Mouse (Mus musculus) 3T3-L1 (cell line): ENCODE data around the gene Chst11.

ENCODE experiments used
- DNase-seq: peaks from one replicate; pipeline ENCODE4 v3.0.0-alpha.2; 2015; ENCODE audit warnings: low read depth, low spot score

The Chst11 gene

DNA sequence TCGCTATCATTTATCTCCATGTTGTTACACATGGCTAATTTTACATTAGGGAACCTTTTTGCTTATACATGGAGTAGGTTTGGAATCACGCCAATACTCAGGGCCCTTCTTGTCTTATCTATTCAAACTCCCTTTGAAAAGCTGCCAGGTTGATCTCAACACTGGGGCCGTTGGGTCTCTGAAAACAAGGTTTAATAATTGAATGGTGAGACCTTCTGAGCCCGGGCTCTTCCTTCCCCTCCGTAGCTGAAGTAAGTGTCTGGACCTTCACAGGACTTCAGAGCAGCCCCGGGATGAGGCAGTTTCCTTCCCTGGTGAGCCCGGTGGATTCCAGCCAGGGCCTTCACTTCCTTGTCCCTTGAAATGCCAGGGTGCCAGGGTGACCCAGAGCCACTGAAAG is 5.6 kb downstream of the Chst11 start:
- DNase-seq: no peak

DNA sequence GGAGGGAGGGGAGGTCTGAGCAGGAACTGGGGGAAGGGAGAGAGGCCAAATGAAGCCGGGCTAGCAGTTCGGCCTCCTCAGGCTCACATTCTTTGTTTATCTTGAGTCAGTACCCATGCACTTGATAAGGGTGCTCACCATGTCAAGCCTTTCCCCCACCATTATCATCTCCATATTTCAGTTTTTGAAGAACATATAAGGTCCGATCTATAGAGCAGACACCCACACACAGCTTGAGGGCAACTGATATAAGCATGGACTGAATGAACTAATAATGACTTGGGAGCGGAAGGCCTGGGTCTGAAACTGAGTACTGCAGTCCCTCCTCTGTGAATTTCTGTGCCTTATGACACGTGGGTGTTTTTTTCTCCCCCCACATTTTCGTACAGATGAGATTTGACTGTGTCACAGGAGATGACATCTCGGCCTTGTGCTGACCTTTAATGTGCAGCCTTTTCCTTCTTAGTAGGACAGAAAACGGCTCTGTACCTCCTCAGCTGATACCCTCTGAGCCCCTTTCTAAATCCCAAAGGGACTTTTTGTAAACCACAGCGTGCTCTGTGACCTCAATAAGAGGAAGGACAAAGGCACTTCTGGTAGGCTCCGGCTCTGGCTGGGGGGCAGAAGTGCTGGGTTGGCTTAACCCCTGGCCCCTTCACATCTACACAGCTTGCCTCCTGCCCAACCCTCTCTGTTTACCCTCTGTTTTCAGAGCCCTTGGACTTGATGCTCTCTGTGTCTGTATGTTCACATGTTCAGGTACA is 6.6 kb downstream of the Chst11 start:
- DNase-seq: no peak

DNA sequence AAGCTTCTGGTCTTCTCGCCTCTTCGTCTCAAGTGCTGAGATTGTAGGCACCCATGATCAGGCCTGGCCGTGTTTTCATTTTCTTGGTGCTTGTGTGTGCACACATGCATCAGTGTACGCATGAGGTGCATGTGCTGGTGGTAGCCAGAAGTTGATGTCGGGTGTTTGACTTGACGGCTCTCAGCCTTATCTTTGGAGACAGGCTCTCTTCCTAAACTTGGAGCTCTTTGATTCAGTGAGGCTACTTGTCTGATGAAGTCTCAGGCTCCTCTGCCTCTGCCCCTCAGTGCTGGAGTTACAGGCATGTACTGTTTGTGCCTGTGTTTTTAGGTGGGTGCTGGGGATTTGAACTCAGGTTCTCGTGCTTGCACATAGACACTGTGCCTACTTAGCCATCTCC is 9.0 kb downstream of the Chst11 start:
- no peak for DNase-seq

DNA sequence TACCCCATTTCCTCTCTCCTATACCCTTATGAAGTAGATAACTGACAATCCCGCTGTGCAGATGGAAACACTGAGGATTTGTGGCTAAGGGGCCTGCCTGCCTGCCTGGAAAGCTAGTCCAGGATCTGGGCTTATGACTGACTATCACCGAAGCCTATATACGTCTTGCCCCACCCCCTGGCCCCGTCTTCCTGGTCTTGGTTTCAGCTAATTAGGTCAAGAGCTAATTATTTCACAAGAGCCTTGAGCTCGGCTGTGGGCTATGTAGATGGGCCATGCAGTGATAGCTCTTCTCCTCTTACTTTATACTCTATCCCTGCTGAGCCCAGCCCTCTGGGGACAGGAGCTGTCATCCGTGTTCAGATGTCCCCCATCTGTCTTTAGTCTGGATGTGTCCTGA is 12.2 kb downstream of the Chst11 start:
- DNase-seq: no peak

DNA sequence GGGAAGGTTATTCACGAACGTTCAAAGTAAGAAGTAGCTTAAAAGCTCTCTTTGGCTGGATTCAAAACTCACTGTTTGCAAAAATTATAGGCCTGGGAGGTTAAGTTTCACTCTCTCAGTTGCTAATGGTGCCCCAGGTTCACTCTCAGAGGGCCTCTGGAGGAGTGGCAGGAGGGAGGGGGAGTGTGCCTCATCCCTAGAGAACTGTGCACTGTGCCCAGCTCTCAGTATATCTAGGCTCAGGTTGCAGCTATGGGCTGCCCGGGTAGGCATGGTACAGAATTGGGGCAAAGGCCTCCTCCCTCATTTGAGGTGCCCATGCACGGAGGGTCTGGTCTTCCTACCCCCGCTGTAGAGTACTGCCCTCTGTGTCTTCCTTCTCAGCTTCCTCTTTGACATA is 14.9 kb downstream of the Chst11 start:
- no peak for DNase-seq

DNA sequence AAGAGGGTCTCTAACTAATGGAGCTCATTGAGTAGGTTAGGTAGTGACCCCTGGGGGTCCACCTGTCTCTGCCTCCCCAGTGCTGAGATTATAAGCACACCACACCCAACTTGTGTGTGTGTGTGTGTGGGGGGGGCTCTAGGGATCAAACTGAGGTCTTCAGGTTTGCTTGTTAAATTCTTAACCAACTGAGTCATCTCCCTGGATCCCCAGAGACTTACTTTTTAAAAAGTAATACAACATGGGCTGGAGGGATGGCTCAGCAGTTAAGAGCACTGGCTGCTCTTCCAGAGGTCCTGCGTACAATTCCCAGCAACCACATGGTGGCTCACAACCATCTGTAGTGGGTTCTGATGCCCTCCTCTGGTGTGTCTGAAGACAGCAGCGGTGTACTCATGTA is 15.4 kb downstream of the Chst11 start:
- DNase-seq: peak; percentile 65

DNA sequence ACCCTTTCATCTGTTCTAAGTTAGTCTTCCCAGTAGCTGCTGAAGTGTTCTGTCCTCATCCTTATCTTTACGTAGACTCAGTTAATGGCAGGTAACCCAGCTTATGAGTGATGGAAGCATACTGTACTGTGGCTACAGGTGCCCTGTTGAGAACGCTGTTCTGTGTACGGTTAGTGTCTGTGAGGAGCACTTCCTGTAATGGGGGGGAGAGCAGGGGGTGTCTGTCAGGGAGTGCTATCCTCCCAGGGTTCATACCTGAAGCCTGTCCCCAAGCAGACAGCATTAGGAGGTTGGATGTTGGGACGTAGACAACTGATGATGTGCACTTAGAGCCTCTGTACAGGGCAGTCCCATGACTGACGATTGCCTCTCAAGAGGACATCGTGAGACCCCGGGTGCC is 18.6 kb downstream of the Chst11 start:
- no peak for DNase-seq

DNA sequence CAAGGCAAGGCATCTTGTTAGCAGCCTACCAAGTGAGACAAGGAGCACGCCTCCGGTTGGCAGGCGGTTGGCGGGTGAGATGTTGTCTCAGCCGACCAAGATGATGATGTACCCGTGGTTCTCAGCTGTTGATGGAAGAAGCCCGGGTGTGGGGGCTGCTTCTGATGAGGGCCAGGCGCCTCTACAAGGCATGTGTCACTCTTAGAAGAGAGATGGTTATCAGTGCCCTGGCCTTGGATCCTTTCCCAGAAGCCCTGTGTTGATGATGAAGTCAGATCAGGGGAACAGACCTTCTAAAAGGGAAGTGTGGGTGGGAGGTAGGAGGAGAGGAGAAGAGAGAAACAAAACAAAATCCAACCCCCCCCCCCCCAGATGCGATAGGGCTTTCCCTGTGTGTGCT is 19.1 kb downstream of the Chst11 start:
- peak; percentile 69 for DNase-seq

DNA sequence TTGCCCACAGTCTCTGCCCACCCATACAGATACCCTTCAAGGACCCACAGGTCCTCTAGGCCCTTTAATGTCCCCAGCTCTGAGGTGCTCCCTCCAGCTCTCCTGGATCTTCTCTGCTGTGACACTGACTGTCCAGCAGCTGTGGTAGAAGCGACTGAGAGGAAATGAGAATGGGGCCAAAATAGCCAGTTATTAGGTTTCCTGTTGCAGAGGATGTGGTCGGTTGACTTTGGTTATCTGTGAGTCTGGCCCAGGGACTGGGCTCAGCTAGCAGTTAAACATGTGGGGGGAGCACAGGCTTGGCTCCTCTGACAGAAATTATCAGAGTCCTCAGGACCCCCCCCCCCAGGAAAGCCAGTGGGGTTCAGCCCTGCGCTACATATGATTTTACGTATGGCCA is 19.7 kb downstream of the Chst11 start:
- DNase-seq: peak; percentile 27

DNA sequence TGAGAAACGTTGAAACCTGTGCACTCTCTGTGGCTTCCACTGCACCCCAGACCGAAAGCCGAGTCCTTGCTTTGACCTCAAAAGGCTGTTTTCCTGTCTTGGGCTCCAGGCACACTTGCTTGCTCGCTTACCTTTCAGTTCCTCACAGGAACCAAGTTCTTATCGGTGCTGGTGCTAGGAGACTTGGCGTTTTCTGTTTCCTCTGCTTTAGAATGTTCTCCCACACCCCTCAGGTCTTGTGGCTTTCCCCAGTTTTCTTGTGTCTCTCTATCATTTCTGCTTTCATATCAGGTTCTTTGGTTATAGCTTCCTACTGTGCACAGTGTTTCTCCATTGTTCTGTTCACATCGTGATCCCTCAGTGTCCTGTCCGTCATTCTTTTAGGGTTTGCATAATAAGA is 21.0 kb downstream of the Chst11 start:
- DNase-seq: no peak

DNA sequence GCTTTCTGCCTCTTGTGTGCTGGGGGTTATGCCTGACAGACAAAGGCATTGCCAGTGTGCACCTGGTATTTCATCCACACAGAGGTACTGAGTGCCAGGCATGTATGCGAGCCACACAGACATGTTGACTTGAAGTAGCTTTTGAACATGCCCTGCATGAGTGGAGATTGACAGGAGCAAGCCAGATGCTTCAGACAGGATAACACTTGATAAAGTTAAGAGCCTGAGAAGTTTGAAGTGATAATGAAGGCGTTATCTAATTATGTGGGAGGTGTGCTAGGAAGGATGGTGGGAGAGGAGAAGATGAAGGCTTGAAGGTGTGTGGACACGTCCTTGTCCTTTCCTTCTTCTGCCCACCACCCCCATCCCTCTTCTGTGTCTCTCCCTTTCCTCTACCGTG is 28.7 kb downstream of the Chst11 start:
- no peak for DNase-seq

DNA sequence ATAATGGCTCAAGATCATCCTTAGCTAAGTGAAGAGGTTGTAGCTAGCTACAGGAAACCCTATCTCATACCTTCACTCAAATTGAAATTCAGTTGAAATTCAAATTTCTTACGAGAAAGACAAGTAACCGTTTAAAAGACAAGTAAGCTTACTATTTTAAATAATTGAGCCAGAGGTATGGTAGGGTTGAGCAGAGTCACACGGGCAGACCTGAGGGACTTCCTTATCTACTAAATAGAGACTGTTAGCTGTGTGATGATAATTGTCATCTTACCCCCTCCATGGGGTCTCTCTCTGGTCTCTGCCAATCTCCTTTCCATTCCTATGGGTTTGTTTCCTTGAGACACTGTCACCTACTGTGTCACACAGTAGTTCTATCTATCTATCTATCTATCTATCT is 30.6 kb downstream of the Chst11 start:
- DNase-seq: no peak

DNA sequence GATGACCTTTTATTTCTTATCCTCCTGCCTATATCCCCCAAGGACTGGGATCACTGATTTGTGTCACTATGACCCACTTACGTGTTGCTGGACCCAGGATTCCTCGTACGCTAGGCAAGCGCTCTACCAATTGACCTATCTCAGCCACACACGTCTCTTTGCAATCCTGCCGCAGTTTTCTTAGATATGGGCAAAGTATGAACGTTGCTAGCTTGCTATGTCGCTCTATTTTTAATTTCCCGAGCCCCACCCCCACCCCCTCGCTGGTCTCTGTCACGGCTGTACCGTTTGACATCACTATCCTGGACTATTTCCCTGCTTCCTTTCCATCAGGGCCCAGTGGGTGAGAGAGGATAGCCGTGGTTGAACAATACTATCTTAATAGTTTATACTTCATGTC is 31.5 kb downstream of the Chst11 start:
- no peak for DNase-seq

DNA sequence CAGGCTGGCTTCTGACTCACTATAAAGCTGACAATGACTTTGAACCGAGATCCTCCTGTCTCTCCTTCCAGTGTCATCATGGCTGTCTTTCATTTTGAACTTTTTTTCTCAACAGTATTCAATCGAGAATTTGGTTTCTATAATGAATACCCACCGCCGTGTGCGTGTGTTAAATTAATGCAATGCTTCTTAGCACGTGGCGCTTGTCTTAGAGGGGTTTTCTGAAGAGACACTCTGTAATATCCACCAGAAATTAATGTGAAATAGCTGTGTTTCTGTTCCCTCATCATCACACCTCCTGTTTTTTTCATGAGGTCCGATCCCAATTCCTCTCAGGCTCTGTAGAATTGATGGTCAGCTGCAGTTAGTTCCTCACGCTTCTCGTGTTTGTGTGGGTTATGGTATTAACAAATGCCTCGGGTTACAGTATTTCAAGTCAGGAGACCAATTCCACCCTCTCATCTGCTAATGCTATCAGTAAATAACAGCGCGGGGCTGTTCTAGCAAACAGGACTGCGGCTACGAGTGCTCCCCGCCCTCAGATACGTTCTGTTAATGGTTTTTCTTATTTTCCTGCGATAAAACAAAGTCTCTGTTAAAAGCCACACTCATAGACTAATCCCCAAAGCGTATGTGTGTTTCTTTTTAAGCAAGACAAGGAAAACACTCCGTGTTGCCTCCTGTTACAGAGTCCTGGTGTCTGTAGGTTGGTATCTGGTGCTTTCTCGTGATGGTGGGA is 32.6 kb downstream of the Chst11 start:
- DNase-seq: no peak

DNA sequence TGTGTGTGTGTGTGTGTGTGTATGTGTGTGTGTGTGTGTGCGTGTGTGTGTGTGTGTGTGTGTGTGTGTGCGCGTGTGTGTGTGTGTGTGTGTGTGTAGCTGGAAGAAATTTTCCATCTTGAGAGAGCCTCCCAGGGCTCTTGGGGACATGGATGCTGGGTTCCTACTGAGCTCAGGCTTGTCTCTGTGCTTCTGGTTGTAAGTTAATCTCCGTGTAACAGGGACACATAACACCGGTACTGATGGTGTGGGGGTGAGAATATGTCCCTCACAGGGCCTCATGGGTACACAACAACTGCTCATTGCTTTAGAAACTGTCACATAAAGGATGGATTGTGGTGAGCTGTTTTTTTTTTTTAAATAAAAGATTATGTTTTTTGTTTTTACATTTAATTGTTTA is 33.2 kb downstream of the Chst11 start:
- DNase-seq: no peak

DNA sequence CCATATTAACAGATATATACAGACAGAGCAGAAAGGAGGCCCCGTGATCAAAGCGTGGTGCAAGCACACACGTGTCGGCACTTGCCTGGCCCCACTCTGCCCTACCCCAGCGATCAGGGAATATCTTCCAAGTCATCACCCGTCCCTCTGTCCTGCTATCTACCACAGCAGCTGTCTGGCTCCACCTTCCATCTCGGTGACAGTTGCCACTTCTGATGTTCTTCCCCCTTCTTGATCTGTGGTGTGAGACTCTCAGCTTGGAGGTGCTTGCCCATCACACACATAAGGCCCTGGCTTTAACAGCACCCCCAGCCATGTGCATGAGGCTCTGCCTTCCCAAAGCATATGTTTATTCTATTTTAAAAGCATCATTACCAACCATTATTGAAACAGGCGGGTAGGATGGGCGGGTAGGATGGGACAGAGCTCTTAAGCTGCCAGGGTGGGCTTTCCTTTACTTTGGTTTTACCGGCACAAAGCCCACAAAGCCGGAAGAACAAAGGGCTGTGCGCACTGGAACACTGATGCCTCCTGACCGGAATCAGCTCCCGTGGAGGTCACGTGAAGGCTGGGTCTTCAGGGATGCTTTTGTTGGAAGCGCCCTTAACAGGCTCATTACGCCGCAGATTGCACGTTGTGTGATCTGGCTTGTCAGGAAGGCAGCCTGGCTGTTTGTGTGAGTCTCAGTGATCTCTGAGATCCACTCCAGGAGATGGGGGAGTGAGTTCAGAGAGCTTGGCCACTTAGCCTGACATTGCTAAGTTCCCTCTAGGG is 34.4 kb downstream of the Chst11 start:
- DNase-seq: no peak

DNA sequence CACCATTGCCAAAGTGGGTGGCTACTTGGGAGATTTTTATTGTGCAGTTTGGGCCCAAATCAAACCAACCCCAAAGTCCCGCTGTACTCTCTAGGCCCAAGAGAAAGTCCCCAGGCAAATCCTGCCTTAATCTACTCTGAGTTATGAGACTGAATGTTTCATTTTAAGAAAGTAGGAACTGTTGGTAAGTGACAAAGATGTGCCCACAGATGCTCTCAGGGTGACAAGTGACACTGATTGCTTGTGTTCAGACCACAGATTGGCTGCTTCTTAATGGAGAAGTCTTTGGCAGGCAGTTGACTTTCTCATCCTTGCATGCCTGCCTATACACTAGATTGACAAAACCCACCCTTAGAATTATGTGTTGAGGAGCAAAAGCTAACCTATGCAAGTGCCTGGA is 37.3 kb downstream of the Chst11 start:
- no peak for DNase-seq

DNA sequence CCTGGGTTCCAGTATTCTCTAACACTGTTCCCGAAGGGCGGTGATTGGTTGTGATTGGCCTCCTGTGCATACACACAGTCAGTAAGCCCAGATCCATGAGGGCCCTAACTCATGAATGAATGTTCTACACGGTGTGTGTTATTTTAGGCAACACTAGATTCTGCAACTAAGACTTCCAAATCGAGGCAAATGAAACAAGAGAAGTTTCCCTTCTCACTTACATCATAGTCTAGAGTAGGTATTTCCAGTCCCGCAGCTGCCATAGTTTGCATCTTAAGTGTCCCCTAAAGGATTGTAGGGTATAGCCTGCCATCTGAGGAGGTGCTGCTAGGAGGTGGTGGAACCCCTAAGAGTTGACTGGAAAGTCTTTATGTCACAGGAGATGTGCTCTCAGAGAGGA is 40.9 kb downstream of the Chst11 start:
- no peak for DNase-seq

DNA sequence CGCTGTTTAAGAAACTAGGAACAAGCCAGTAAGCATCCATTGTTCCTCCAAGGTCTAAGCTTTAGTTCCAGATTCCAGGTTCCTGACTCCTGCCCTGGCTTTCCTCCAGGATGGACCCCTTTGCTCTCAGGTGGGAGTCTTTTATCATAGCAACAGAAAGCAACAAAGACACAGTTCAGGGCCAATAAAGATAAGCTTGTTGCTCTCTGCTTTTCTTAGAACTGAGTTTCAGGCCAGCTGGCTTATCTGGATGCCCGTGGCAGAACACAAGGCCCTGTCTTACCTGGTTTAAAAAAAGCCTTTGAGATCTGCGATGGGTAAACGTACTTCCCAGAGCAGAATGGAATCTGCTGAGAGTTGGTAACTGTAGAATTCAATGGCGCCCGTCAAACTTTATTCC is 42.4 kb downstream of the Chst11 start:
- DNase-seq: no peak

DNA sequence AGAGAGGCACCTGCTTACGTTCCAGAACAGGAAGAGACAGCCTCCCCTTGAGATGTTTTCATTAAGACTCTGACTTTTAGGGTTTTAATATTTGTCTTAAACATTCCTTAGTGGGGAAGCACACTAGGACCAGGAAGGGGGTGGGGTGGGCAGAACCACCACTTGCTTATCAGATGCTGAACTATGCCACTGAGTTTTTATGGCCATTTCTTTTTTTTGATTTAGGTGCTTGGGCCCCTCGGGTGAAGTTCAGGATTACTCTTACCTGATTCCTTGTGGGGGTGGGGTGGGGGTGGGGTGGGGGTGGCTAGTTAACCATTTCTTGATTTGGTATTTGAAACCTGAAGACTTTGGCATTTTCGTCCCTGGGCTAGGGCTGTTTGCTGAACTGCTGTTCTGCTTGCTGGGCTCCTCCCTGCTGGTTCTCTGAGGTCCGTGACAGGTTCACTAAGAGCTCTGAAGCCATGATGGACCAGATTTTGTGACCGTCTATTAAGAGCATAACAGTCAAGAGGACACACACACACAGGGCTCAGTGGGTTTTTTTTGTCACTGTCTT is 44.9 kb downstream of the Chst11 start:
- DNase-seq: no peak

DNA sequence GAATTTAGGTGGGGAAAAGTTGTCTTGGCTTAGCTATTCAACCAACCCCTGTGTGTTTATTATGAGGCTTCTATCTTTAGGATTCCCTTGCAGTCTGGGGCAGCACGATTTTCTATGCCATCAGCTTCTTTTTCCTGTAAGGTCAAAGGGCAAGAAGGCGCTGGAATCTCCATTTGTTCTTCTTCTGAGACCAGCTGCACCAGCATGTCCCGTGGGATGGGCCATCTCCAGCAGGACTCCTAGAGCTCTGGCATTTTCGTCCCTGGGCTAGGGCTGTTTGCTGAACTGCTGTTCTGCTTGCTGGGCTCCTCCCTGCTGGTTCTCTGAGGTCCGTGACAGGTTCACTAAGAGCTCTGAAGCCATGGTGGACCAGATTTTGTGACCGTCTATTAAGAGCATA is 45.6 kb downstream of the Chst11 start:
- DNase-seq: no peak

DNA sequence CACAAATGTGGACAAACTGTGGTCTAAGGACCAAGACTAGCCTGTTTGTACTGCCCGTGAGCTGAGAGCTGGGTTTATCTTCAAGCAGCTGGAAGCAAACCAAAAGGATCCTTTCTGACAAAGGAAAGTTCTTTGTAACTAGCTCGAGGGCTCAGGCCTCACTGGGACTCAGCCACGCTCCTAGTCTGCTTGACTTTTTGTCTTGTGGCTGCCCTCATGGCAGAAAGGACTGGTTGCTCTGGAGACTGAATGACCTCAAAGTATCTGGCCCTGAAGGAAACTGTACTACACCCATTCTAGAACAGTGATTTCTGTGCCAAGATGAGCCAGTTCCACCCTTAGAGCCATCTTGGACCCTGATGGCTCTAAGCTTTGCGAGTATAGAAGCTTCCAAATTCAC is 46.3 kb downstream of the Chst11 start:
- DNase-seq: peak; percentile 6
